Mouse (Mus musculus) MEL (cell line): ENCODE data around the gene Mpz. TPM values are rescaled to one million over a fixed set of nuclear protein-coding genes. Genes with fewer than 3 reads are reported as not detected.

Experiments used
- DNase-seq: peaks from one replicate; pipeline ENCODE4 v3.0.0; 2011; ENCODE audit warnings: low read depth, low spot score
- H3K27ac ChIP-seq: 2 replicates; pipeline ENCODE4 v1.5.1; 2012; ENCODE audit warnings: low read depth, mild to moderate bottlenecking, control low read depth, low read length, moderate library complexity; ENCODE audit not compliant: control insufficient read depth
- H3K27me3 ChIP-seq, 2 experiments: fragments of 150-350 bp in 1 of 2; sonication (generic) in 1 of 2; 2 replicates each; pipeline ENCODE4 v1.6.1; 2012; ENCODE audit warnings: low read length in 2 of 2, mild to moderate bottlenecking in 2 of 2, improper control_type of control experiment in 1 of 2, moderate library complexity in 1 of 2; ENCODE audit not compliant: insufficient read depth in 2 of 2, control insufficient read depth in 1 of 2
- H3K36me3 ChIP-seq, 2 experiments: 2 replicates each; pipeline ENCODE4 v1.6.1; 2012 to 2014; ENCODE audit warnings: low read length in 2 of 2, improper control_type of control experiment in 1 of 2, inconsistent platforms in 1 of 2, mild to moderate bottlenecking in 1 of 2; ENCODE audit not compliant: insufficient read depth in 2 of 2, control insufficient read depth in 1 of 2
- H3K4me1 ChIP-seq, 2 experiments: fragments of 150-350 bp in 1 of 2; sonication (generic) in 1 of 2; 2 replicates each; pipeline ENCODE4 v1.6.1; 2012; ENCODE audit warnings: low read length in 2 of 2, improper control_type of control experiment in 1 of 2, mild to moderate bottlenecking in 1 of 2; ENCODE audit not compliant: insufficient read depth in 2 of 2, control insufficient read depth in 1 of 2
- H3K4me3 ChIP-seq, 2 experiments: fragments of 150-350 bp in 1 of 2; sonication (generic) in 1 of 2; 2 replicates each; pipeline ENCODE4 v1.5.1; 2012; ENCODE audit warnings: low read depth in 2 of 2, low read length in 2 of 2, mild to moderate bottlenecking in 2 of 2, moderate library complexity in 2 of 2, control low read depth in 1 of 2, improper control_type of control experiment in 1 of 2; ENCODE audit not compliant: control insufficient read depth in 1 of 2, insufficient read depth in 1 of 2
- H3K79me2 ChIP-seq: 2 replicates; pipeline ENCODE4 v1.6.1; 2012; ENCODE audit warnings: mild to moderate bottlenecking, low read length, moderate library complexity; ENCODE audit not compliant: control insufficient read depth, poor library complexity, insufficient read depth
- H3K9ac ChIP-seq: 2 replicates; pipeline ENCODE4 v1.6.1; 2012; ENCODE audit warnings: low read depth, mild to moderate bottlenecking, control low read depth, low read length, moderate library complexity; ENCODE audit not compliant: control insufficient read depth, poor library complexity, severe bottlenecking
- H3K9me3 ChIP-seq: fragments of 150-350 bp; sonication (generic); replicated peaks from 2 replicates; pipeline ENCODE4 v1.6.1; 2012; ENCODE audit warnings: mild to moderate bottlenecking, low read length, improper control_type of control experiment, moderate library complexity; ENCODE audit not compliant: insufficient read depth
- BHLHE40 ChIP-seq: IDR thresholded peaks from 2 replicates; pipeline ENCODE4 v1.6.1; 2012; ENCODE audit warnings: low read depth, mild to moderate bottlenecking, inconsistent platforms, low read length, improper control_type of control experiment, borderline replicate concordance
- CHD1 ChIP-seq: IDR thresholded peaks from 2 replicates; pipeline ENCODE4 v1.6.1; 2012; ENCODE audit warnings: low read depth, mild to moderate bottlenecking, inconsistent platforms, low read length, improper control_type of control experiment
- CHD2 ChIP-seq: IDR thresholded peaks from 2 replicates; pipeline ENCODE4 v1.6.1; 2011; ENCODE audit warnings: low read length, improper control_type of control experiment
- CTCF ChIP-seq, 3 experiments: IDR thresholded peaks in 2 of 3; conservative IDR thresholded peaks in 1 of 3; 2 replicates each; pipeline ENCODE4 v1.5.1; 2011 to 2012; ENCODE audit warnings: low read length in 3 of 3, low read depth in 2 of 3, mild to moderate bottlenecking in 2 of 3, improper control_type of control experiment in 1 of 3, inconsistent platforms in 1 of 3, mixed read lengths in 1 of 3, moderate library complexity in 1 of 3; ENCODE audit not compliant: control insufficient read depth in 1 of 3, insufficient read depth in 1 of 3, poor library complexity in 1 of 3, severe bottlenecking in 1 of 3
- E2F4 ChIP-seq: IDR thresholded peaks from 2 replicates; pipeline ENCODE4 v1.6.1; 2011; ENCODE audit warnings: low read depth, low read length, improper control_type of control experiment, borderline replicate concordance
- EP300 ChIP-seq, 2 experiments: IDR thresholded peaks; 2 replicates each; pipeline ENCODE4 v1.6.1; 2011; ENCODE audit warnings: improper control_type of control experiment in 2 of 2, low read length in 2 of 2, low read depth in 1 of 2, mild to moderate bottlenecking in 1 of 2
- GABPA ChIP-seq: IDR thresholded peaks from 2 replicates; pipeline ENCODE4 v1.6.1; 2012; ENCODE audit warnings: low read depth, mild to moderate bottlenecking, inconsistent platforms, low read length, improper control_type of control experiment, moderate library complexity
- GATA1 ChIP-seq: IDR thresholded peaks from 2 replicates; pipeline ENCODE4 v1.6.1; 2011; ENCODE audit warnings: low read depth, low read length, improper control_type of control experiment
- HCFC1 ChIP-seq: IDR thresholded peaks from 2 replicates; pipeline ENCODE4 v1.6.1; 2012; ENCODE audit warnings: low read depth, mild to moderate bottlenecking, inconsistent platforms, low read length, improper control_type of control experiment, moderate library complexity
- JUND ChIP-seq: IDR thresholded peaks from 2 replicates; pipeline ENCODE4 v1.6.1; 2011; ENCODE audit warnings: low read depth, mild to moderate bottlenecking, improper control_type of control experiment, low read length
- KAT2A ChIP-seq: conservative IDR thresholded peaks from 2 replicates; pipeline ENCODE4 v1.6.1; 2012; ENCODE audit warnings: low read depth, low read length, improper control_type of control experiment, inconsistent platforms
- MAFK ChIP-seq: IDR thresholded peaks from 2 replicates; pipeline ENCODE4 v1.6.1; 2011; ENCODE audit warnings: low read depth, mild to moderate bottlenecking, low read length, improper control_type of control experiment, borderline replicate concordance
- MEF2A ChIP-seq: IDR thresholded peaks from 2 replicates; pipeline ENCODE4 v1.6.1; 2014; ENCODE audit warnings: low read depth, mild to moderate bottlenecking, inconsistent platforms, low read length, improper control_type of control experiment; ENCODE audit not compliant: poor library complexity, insufficient replicate concordance, severe bottlenecking; ENCODE audit errors: extremely low read depth
- MXI1 ChIP-seq: IDR thresholded peaks from 2 replicates; pipeline ENCODE4 v1.6.1; 2011; ENCODE audit warnings: mild to moderate bottlenecking, low read depth, low read length, improper control_type of control experiment
- MYC ChIP-seq: IDR thresholded peaks from 2 replicates; pipeline ENCODE4 v1.6.1; 2011; ENCODE audit warnings: low read depth, mild to moderate bottlenecking, low read length, improper control_type of control experiment, moderate library complexity
- NELFE ChIP-seq: IDR thresholded peaks from 2 replicates; pipeline ENCODE4 v1.6.1; 2011; ENCODE audit warnings: low read depth, low read length, improper control_type of control experiment
- POLR2A ChIP-seq, 2 experiments: IDR thresholded peaks; 2 replicates each; pipeline ENCODE4 v1.6.1; 2011 to 2012; ENCODE audit warnings: low read length in 2 of 2, mild to moderate bottlenecking in 2 of 2, control low read depth in 1 of 2, improper control_type of control experiment in 1 of 2, low read depth in 1 of 2, moderate library complexity in 1 of 2; ENCODE audit not compliant: control insufficient read depth in 1 of 2, insufficient read depth in 1 of 2, poor library complexity in 1 of 2
- POLR2AphosphoS2 ChIP-seq: IDR thresholded peaks from 2 replicates; pipeline ENCODE4 v1.6.1; 2011; ENCODE audit warnings: low read length, improper control_type of control experiment
- RAD21 ChIP-seq: IDR thresholded peaks from 2 replicates; pipeline ENCODE4 v1.6.1; 2011; ENCODE audit warnings: mild to moderate bottlenecking, low read depth, low read length, improper control_type of control experiment
- RCOR1 ChIP-seq: IDR thresholded peaks from 2 replicates; pipeline ENCODE4 v1.6.1; 2012; ENCODE audit warnings: low read depth, mild to moderate bottlenecking, inconsistent platforms, low read length, improper control_type of control experiment
- SMC3 ChIP-seq: IDR thresholded peaks from 2 replicates; pipeline ENCODE4 v1.6.1; 2011; ENCODE audit warnings: low read depth, low read length, improper control_type of control experiment
- TAL1 ChIP-seq: IDR thresholded peaks from 2 replicates; pipeline ENCODE4 v1.6.1; 2012; ENCODE audit warnings: mild to moderate bottlenecking, inconsistent platforms, low read length, moderate library complexity, mixed read lengths
- TBP ChIP-seq: IDR thresholded peaks from 2 replicates; pipeline ENCODE4 v1.8.0; 2011; ENCODE audit warnings: low read depth, low read length, improper control_type of control experiment
- TCF12 ChIP-seq: IDR thresholded peaks from 2 replicates; pipeline ENCODE4 v1.6.1; 2014; ENCODE audit warnings: low read depth, mild to moderate bottlenecking, inconsistent platforms, low read length, improper control_type of control experiment, moderate library complexity
- USF1 ChIP-seq: IDR thresholded peaks from 2 replicates; pipeline ENCODE4 v1.6.1; 2014; ENCODE audit warnings: low read depth, mild to moderate bottlenecking, inconsistent platforms, low read length, improper control_type of control experiment, moderate library complexity
- ZC3H11A ChIP-seq: IDR thresholded peaks from 2 replicates; pipeline ENCODE4 v1.6.1; 2012; ENCODE audit warnings: low read depth, mild to moderate bottlenecking, inconsistent platforms, low read length, improper control_type of control experiment
- ZKSCAN1 ChIP-seq: IDR thresholded peaks from 2 replicates; pipeline ENCODE4 v1.6.1; 2012; ENCODE audit warnings: low read depth, mild to moderate bottlenecking, inconsistent platforms, low read length, improper control_type of control experiment, moderate library complexity
- ZMIZ1 ChIP-seq: IDR thresholded peaks from 2 replicates; pipeline ENCODE4 v1.6.1; 2012; ENCODE audit warnings: low read depth, mild to moderate bottlenecking, inconsistent platforms, low read length, improper control_type of control experiment, moderate library complexity
- ZNF384 ChIP-seq: IDR thresholded peaks from 2 replicates; pipeline ENCODE4 v1.6.1; 2012; ENCODE audit warnings: low read depth, mild to moderate bottlenecking, inconsistent platforms, low read length, improper control_type of control experiment
- polyA plus RNA-seq, 2 experiments: library from polyadenylated mRNA; stranded (reverse) in 1 of 2; unstranded in 1 of 2; fragments of >175 nt in 1 of 2; fragments of >200 nt in 1 of 2; gene quantifications; 2 replicates each; pipeline versions ENCODE4 v1.2.1 to v1.2.4; 2012; ENCODE audit warnings: low replicate concordance in 2 of 2, low read depth in 1 of 2; ENCODE audit not compliant: insufficient read length in 2 of 2, insufficient read depth in 1 of 2, missing spikeins in 1 of 2
- total RNA-seq: library from RNA; depleted of rRNA; stranded (reverse); fragments of 300-350 nt; gene quantifications from 2 replicates; pipeline ENCODE4 v1.2.3, GENCODE M21; 2012

Mpz gene
- total and polyA plus RNA-seq, 3 experiments = 0.28 TPM; not detected in 2

GRCm38 (mm10) chr1:171124398-171124797 is 26.1 kb upstream of the Mpz start:
- H3K27ac ChIP-seq = no peak overlapping the region
- H3K4me1 ChIP-seq = peaks cover 5% of the 10 kb centered on the region in 2 experiments; a peak in 3 of 4 replicates
- no peak overlapping the region for H3K4me3 ChIP-seq
- no peak for TF ChIP-seq E2F4
- no peak for TF ChIP-seq ZNF384
- peak; percentile 84 for TF ChIP-seq GATA1
- TF ChIP-seq EP300 (IDR thresholded peaks at IDR 0.05; ENCODE audit: low read depth in 1 of 2, low read length in 2 of 2) = peak; percentile 82 to 83
- TF ChIP-seq TBP = no peak
- TF ChIP-seq RCOR1 = peak; percentile 35; the same call in 1 of the 2 replicates
- TF ChIP-seq MXI1 = no peak
- no peak for TF ChIP-seq CTCF (IDR thresholded peaks at IDR 0.05 in 2 of 3, conservative IDR thresholded peaks at IDR 0.05 in 1 of 3; ENCODE audit: control insufficient read depth in 1 of 3, insufficient read depth in 1 of 3, low read depth in 2 of 3, low read length in 3 of 3, poor library complexity in 1 of 3, severe bottlenecking in 1 of 3)
- no peak for TF ChIP-seq ZC3H11A
- TF ChIP-seq CHD2 = no peak
- 0 out of 2 replicates have a peak, but pooled peaks have one; percentile 31 for TF ChIP-seq MYC
- TF ChIP-seq POLR2AphosphoS2 = no peak
- TF ChIP-seq TCF12 = peak; percentile 84
- TF ChIP-seq POLR2A (IDR thresholded peaks at IDR 0.05; ENCODE audit: control insufficient read depth in 1 of 2, insufficient read depth in 1 of 2, low read depth in 1 of 2, low read length in 2 of 2, poor library complexity in 1 of 2) = no peak
- no peak for TF ChIP-seq HCFC1
- no peak for TF ChIP-seq MAFK
- no peak for TF ChIP-seq RAD21
- no peak for TF ChIP-seq GABPA
- no peak for TF ChIP-seq CHD1
- peak; percentile 28; the same call in 1 of the 2 replicates for TF ChIP-seq BHLHE40
- TF ChIP-seq USF1 = no peak
- TF ChIP-seq SMC3 = no peak
- peak; percentile 90 for TF ChIP-seq TAL1
- no peak for TF ChIP-seq ZMIZ1
- no peak for TF ChIP-seq JUND
- TF ChIP-seq KAT2A = no peak
- TF ChIP-seq ZKSCAN1 = no peak
- TF ChIP-seq NELFE = no peak
- no peak for TF ChIP-seq MEF2A
- TF ChIP-seq, all 39 proteins: peak for 7
- H3K36me3 ChIP-seq = peaks cover 4 to 6% of the 10 kb centered on the region in 2 experiments; a peak in 3 of 4 replicates
- peak; percentile 75 for DNase-seq
- no peak overlapping the region for H3K9ac ChIP-seq
- no peaks in the 10 kb centered on the region for H3K79me2 ChIP-seq
- no peaks in the 10 kb centered on the region for H3K9me3 ChIP-seq
- H3K27me3 ChIP-seq = no peaks in the 10 kb centered on the region
